Mouse (Mus musculus) ES-Bruce4 (cell line): ENCODE measurements around the gene Dusp16. TPM values are rescaled to one million over a fixed set of nuclear protein-coding genes. Genes with fewer than 3 reads are reported as not detected.
A peak's percentile ranks its signal among the peaks of the same experiment; 100 is the strongest.

Experiments used
- H3K27ac ChIP-seq: 2 replicates; pipeline ENCODE4 v1.5.1; 2012; ENCODE audit warnings: low read length, inconsistent platforms; ENCODE audit not compliant: insufficient read depth
- H3K27me3 ChIP-seq: 2 replicates; pipeline ENCODE4 v1.6.1; 2012; ENCODE audit warnings: mild to moderate bottlenecking, low read length, inconsistent platforms; ENCODE audit not compliant: control insufficient read depth, poor library complexity, insufficient read depth, severe bottlenecking
- H3K36me3 ChIP-seq: 2 replicates; pipeline ENCODE4 v1.6.1; 2012; ENCODE audit warnings: inconsistent platforms, mild to moderate bottlenecking, low read length, moderate library complexity; ENCODE audit not compliant: control insufficient read depth, poor library complexity, insufficient read depth, severe bottlenecking
- H3K4me1 ChIP-seq: one replicate; pipeline ENCODE4 v1.8.1; 2011; ENCODE audit warnings: low read length; ENCODE audit not compliant: control insufficient read depth, insufficient read depth
- H3K4me3 ChIP-seq: 2 replicates; pipeline ENCODE4 v1.5.1; 2011; ENCODE audit warnings: low read depth, mild to moderate bottlenecking, low read length
- H3K9ac ChIP-seq: 2 replicates; pipeline ENCODE4 v1.6.1; 2012; ENCODE audit warnings: low read depth, mild to moderate bottlenecking, inconsistent platforms; ENCODE audit not compliant: poor library complexity, severe bottlenecking
- H3K9me3 ChIP-seq: replicated peaks from 2 replicates; pipeline ENCODE4 v1.6.1; 2012; ENCODE audit warnings: mild to moderate bottlenecking, low read length, inconsistent platforms; ENCODE audit not compliant: control insufficient read depth, poor library complexity, insufficient read depth, severe bottlenecking
- CTCF ChIP-seq: IDR thresholded peaks from one replicate; pipeline ENCODE4 v1.8.1; 2011; ENCODE audit warnings: low read depth, low read length
- EP300 ChIP-seq: IDR thresholded peaks from 2 replicates; pipeline ENCODE4 v1.6.1; 2011; ENCODE audit warnings: low read depth, low read length; ENCODE audit not compliant: insufficient read depth
- POLR2A ChIP-seq: IDR thresholded peaks from one replicate; pipeline ENCODE4 v1.8.1; 2011; ENCODE audit warnings: low read length; ENCODE audit not compliant: insufficient read depth
- polyA plus RNA-seq: library from polyadenylated mRNA; stranded (reverse); fragments of >200 nt; gene quantifications from 2 replicates; pipeline ENCODE4 v1.2.4, GENCODE M21; 2011; ENCODE audit warnings: low read depth; ENCODE audit not compliant: missing spikeins, insufficient read depth, insufficient read length

Gene Dusp16
- polyA plus RNA-seq, 1 experiment, result 35.6 TPM

DNA sequence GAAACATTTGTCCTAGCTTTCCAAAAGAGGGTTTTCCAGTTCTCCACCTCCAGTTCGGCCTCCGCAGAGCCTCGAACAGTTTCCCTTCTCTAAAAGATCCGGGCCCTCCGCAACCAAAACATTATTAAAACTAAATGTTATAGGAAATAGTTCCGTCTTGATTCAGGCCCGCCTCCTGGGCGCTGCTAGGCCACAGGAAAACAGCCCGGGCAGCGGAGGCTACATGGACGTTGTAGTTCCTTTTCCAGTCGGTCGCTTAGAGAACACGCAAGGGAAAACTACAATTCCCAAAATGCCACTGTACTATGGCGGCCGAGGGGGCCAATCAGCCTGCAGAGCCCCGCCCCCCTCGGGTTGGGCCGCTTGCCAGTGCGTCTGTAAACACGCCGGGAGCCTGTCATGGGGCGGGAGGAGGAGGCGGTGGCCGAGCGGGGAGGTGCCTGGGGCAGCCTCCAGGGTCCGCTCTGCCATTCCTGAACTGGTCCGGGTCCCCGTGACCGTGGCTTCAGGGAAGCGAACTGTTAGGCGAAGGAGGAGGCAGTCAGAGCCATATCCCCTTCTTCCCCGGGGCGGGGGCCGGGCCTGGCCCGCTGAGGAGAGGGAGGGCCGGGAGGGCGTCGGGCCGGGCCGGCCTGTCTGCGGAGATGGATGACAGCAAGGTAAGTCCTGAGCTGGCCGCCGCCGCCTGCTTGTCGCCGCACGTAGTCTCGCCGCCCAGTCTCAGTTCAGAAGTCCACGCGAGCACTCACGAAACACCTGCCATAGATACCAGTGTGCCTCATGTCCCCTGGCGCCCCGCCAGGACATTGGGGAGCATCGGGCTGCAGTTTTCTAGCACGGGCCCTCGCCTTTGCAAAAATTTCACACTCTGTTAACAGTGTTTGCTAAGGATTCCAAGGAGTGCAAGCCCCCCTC is 37.6 kb upstream of the Dusp16 start, which contains the start of gene Crebl2:
TSS of gene Crebl2 (plus strand) at position 369 of the 915 bp plus-strand sequence.
- Histone ChIP-seq H3K27me3 (no peaks in the 10 kb centered on the region), H3K9me3 (no peaks in the 10 kb centered on the region), H3K4me3 (peak within 1 kb of the TSS; percentile 78), H3K36me3 (no peaks in the 10 kb centered on the region), H3K4me1 (no peaks in the 10 kb centered on the region), H3K9ac (peak within 1 kb of the TSS; percentile 66), H3K27ac (no peak within 1 kb of the TSS)
- TF ChIP-seq POLR2A, result no peak

- TF ChIP-seq POLR2A (no peak), CTCF (peak; percentile 92)
- Histone ChIP-seq H3K36me3 (no peaks in the 10 kb centered on the region), H3K4me3 (no peak overlapping the region), H3K27me3 (no peaks in the 10 kb centered on the region), H3K27ac (no peak overlapping the region), H3K9ac (no peak overlapping the region), H3K4me1 (no peaks in the 10 kb centered on the region), H3K9me3 (no peaks in the 10 kb centered on the region)
Measured at GRCm38 (mm10) chr6:134822844-134823243, 30.4 kb upstream of the Dusp16 start.

GRCm38 (mm10) chr6:134820411-134820810 is 28.0 kb upstream of the Dusp16 start:
- Histone ChIP-seq H3K27me3 (no peaks in the 10 kb centered on the region), H3K4me1 (no peaks in the 10 kb centered on the region), H3K9ac (no peak overlapping the region), H3K9me3 (no peaks in the 10 kb centered on the region), H3K36me3 (no peaks in the 10 kb centered on the region), H3K4me3 (no peak overlapping the region), H3K27ac (no peak overlapping the region)
- TF ChIP-seq EP300 (no peak), CTCF (no peak), POLR2A (no peak)

DNA sequence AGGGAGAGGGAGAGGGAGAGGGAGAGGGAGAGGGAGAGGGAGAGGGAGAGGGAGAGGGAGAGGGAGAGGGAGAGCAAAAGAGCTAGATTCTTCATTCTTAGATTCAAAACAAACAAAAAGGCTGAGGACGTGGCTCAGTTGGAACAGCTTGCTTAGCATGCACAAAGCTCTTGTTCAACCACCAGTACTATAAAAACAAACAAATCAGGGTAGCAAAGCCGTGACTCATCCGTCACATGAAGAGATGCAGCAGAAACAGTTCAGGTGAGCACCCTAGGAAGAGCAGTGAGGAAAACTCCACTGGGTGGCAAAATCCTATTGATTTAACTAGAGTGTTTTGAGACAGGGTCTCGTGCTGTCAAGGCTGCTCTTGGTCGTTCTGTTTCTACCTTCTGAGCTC is 27.3 kb upstream of the Dusp16 start:
- no peaks in the 10 kb centered on the region for H3K36me3 ChIP-seq
- no peak overlapping the region for H3K27ac ChIP-seq
- no peak overlapping the region for H3K9ac ChIP-seq
- no peaks in the 10 kb centered on the region for H3K9me3 ChIP-seq
- no peaks in the 10 kb centered on the region for H3K4me1 ChIP-seq
- H3K4me3 ChIP-seq, result no peak overlapping the region
- H3K27me3 ChIP-seq, result no peaks in the 10 kb centered on the region
- TF ChIP-seq CTCF, result no peak
- no peak for TF ChIP-seq EP300
- no peak for TF ChIP-seq POLR2A

DNA sequence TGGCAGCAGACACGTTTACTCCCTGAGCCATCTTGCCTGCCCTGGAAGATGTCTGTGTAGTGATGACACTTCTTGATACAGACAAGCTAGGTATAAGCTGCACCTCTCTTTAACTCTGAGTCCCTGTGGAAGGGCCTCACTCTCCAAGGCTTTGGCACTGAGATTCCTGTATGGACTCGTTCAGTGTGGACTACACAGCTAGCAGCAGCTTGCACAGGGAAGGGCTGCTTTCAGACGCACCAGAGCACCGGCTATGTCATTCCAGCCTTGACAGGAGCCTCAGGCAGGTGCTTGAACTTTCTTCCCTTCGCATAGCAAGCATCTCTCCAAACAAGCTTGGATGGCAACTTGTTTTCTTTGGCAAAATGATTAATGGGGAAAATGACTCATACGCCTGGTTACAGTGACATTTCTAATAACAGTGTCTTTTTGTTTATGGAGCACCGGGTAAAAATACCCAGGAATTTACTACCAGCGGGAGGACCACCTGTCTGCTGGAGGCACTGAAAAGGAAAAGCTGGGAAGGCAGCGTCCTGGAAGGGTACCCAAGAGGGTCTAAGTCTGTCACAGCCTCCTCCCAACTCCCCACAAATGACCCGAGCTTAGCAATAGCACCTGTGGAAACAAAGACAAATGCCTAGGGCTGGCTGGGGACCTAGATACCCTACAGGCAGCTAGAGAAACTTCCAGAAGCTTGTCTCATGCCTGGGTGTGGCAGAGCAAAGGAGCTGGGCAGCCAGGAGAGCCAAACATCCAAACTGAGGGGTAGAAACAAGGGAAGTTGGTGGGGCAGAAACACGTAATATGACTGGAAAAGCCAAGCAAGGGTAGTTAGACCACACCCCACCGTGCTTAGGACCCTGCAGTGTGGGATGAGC is 24.9 kb upstream of the Dusp16 start:
- no peaks in the 10 kb centered on the region for H3K4me1 ChIP-seq
- no peak overlapping the region for H3K27ac ChIP-seq
- no peaks in the 10 kb centered on the region for H3K9me3 ChIP-seq
- no peaks in the 10 kb centered on the region for H3K27me3 ChIP-seq
- no peak overlapping the region for H3K9ac ChIP-seq
- TF ChIP-seq POLR2A (no peak), CTCF (no peak), EP300 (no peak)
- no peak overlapping the region for H3K4me3 ChIP-seq
- no peaks in the 10 kb centered on the region for H3K36me3 ChIP-seq

DNA sequence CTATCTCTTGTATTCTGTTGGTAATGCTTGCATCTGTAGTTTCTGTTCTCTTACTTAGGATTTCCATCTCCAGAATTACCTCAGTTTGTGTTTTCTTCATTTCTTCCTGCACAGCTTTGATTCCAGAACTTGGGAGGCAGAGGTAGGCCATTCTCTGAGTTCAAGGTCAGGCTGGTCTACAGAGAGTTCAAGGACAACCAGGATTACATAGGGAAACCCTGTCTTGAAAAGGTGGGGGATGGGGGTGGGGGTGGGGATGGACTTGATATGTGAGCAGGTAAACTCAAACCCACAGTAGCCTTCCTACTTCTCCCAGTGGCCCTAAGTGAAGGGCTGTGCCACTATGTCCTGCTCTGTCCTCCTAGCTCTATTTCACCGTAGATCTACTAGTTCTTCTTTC is 20.6 kb upstream of the Dusp16 start:
- Histone ChIP-seq H3K4me1 (no peaks in the 10 kb centered on the region), H3K9me3 (no peaks in the 10 kb centered on the region), H3K27me3 (no peaks in the 10 kb centered on the region), H3K27ac (no peak overlapping the region), H3K36me3 (no peaks in the 10 kb centered on the region), H3K4me3 (no peak overlapping the region), H3K9ac (no peak overlapping the region)
- TF ChIP-seq POLR2A, result no peak
- TF ChIP-seq EP300, result no peak
- no peak for TF ChIP-seq CTCF
